Mouse (Mus musculus) gastrocnemius, postnatal 10 days (tissue): Measurements from ENCODE around the gene Rnf2. TPM values are rescaled to one million over a fixed set of nuclear protein-coding genes. Genes with fewer than 3 reads are reported as not detected.

Experiments
- DNase-seq: peaks from one replicate; pipeline ENCODE4 v3.0.0; 2021; ENCODE audit warnings: mixed read lengths
- long read RNA-seq, 2 experiments: library from polyadenylated mRNA; stranded (forward); transcript quantifications; one replicate each; pipeline ENCODE4 v2.0.0; 2021
- total RNA-seq, 2 experiments: library from RNA; stranded (reverse); gene quantifications; 2 replicates each; pipeline ENCODE4 v1.2.3; 2021

Gene Rnf2
- total RNA-seq: 10 to 100 TPM; 21.6 to 29.0 TPM
- long read RNA-seq, experiment 1, transcript Rnf2-201 (7 exons, 3,160 nt): major isoform, 13 of 18 reads
- long read RNA-seq, experiment 1, partial matches to known transcripts: 1 of 18 reads
- long read RNA-seq, experiment 1, other reads (novel, unspliced or antisense): 3 of 18 reads
- long read RNA-seq, experiment 2, transcript Rnf2-201 (7 exons, 3,160 nt): major isoform, 16 of 18 reads
- long read RNA-seq, experiment 2, partial matches to known transcripts: 0 of 18 reads
- long read RNA-seq, experiment 2, other reads (novel, unspliced or antisense): 2 of 18 reads

DNA sequence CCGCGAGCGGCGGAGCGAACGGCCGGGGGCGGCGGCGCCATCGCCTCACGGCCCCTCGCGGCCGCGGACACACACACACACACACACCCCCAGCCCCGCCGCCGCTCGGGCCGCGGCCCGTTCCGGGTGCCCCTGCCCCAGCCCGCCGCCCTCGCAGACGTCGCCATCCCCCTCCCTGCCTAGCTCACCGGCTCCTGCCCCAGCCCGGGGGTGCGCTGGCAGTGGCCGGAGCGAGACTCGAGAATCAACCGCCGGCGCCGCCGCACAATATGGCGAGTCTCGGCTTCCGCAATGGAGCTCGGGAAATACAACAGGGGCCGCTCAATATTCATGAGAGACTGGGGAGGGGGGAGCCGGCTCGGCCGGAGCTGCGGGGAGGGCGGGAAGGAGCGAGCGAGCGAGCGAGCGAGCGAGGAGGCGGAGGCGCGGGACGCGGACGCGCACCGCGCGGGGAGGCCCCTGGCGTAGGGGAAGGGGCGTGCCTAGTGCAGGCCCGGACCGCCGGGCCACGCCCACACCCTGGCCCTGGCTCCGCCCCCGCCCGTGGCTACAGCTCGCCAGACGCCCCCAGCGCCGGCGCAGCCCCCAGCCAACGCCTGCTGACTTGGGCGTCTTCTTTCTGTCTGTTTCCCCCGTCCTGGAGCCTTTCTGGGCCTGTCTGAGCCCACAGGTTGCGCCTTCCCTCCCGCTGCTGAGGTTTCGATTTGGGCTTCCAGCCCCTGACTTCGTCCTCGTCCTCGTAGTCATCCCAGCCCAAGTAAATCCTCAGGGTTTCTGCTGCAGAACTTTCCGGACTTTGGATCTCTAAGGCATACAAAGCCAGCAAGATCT, at the start of gene Rnf2:
TSS of gene Rnf2 (minus strand) at position 425 of the 831 bp plus-strand sequence.
- DNase-seq: peak; percentile 97

DNA sequence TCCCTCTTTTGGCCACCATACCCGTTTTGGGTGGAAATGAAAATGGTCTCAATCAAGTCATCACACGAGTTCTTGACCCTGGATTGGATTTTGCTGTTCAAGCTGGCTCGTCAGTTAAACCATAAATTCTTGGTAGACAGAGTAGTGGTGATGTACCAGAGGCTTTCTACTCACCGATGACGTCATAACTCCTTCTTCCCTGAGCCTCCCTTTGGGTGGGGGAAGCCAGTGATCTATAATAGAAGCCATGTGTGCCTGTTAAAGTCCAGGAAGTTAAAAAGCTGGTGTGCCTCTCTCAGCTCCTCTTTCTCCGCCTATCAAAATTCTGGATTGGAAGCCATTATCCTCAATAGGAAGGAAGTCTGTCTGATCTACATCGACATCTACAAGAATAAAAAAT, 49.0 kb upstream of the Rnf2 start:
- no peak for DNase-seq

DNA sequence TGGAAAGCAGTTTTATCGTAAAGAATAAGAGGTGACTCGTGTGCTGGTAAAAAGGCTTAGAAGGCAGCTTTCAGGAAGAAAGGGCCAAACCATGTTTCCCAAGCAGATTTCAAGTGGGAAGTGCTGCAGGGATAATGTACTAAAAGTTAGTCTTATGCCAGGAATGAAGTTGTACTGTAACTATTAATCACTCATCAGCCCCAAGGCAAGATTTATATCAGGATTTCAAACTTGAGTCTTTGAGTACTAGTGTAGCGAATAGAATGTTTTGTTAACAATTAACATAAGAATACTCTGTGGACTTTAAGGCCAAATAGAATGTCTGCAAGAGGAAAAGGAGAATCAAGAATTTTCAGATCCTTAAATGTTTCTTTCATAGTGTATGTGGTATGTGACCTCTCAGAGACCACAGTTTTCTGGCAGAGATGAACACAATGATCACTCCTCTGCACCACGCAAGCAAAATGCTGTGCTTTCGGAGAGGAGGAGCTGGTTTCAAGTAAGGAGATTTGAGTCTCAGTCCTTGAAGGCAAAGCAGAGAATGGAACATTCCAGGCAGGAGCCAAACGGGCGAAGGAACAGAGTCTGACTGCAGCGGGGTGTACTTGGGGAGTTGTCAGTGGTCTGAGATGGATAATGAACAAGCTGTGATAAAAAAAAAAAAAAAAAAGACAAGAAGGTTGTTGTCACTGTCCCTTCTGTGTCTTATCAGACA, 48.3 kb upstream of the Rnf2 start:
- DNase-seq: no peak

DNA sequence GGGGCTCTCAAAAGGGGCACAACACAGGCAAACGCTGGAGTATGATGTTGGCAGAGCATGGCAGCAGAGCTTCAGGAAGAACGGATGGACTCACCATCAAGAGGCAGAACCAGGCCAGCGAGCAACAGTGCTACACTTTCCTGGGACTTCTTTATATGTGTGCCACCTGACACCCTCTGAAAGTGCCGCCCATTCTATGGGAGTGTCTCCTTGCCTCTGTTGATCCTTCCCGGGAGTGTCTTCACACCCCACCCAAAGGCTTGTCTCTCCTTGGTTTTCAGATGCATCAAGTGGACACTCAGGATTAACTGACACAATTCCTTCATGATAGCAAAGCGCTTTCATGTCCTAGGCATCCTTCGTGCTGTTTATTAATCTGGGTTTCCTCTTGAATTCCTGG, 44.8 kb upstream of the Rnf2 start:
- DNase-seq: no peak

DNA sequence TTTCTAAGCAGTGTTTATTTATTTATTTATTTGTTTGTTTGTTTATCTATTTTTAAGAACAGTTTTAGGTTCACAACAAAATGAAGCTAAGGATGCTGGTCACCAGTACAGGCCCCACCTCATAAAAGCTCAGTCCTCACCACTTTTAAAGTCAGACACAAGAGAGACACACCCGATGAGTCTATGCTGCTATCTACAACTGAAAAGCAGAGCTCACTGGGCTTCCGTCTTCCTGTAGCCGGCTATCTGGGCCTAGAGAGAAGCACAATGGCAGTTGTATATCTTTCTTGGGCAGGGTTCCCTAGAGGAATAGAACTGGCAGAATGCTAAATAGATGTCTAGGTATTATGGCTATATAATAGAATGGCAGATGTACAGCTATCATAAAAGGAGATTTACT, 43.8 kb upstream of the Rnf2 start:
- DNase-seq: no peak

DNA sequence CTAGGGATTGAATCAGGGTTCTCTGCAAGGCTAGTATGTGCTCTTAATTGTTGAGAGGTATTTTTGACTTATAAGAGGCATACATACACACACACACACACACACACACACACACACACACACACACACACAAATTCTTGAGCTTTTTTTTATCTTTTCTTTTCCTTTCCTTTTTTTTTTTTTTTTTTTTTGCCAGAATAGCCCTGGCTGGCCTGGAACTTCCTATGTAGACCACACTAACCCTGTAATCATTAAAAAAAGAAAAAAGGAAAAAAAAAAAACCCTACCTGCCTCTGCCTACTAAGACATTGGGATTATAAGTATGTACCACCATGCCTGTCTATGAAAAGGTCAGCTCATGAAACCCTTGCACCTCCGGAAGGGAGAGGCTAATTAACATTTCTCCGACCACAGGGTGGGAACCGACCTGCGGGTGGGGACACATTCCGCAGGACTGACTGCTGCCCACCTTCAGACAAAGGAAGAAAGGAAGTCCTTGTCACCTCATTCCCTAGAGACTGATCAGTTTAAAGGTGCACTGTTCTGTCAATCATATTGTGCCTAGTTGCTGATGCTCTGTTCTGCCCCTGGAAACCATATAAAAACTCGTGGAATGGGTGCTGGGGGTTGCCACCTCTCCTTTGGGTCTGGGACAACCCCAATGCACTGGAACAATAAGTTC, 43.2 kb upstream of the Rnf2 start:
- no peak for DNase-seq

DNA sequence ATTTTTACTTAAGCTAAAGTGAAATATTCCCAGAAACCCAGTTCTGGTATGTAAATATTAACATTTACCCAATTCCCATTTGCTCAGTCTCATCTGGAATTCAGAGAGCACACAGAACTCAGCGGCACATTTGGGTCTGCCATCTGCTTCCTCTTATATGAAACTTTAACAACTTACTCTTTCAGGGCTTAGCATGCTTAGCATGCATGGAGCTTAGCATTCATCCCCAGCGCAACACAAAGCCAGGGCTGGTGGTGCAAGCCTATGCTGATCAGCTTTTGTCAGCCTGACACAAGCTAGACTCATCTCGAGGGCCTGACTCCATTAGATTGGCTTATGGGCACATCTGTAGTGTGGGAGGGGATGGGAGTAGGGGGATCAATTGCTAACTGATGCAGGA, 25.9 kb upstream of the Rnf2 start:
- DNase-seq: no peak

DNA sequence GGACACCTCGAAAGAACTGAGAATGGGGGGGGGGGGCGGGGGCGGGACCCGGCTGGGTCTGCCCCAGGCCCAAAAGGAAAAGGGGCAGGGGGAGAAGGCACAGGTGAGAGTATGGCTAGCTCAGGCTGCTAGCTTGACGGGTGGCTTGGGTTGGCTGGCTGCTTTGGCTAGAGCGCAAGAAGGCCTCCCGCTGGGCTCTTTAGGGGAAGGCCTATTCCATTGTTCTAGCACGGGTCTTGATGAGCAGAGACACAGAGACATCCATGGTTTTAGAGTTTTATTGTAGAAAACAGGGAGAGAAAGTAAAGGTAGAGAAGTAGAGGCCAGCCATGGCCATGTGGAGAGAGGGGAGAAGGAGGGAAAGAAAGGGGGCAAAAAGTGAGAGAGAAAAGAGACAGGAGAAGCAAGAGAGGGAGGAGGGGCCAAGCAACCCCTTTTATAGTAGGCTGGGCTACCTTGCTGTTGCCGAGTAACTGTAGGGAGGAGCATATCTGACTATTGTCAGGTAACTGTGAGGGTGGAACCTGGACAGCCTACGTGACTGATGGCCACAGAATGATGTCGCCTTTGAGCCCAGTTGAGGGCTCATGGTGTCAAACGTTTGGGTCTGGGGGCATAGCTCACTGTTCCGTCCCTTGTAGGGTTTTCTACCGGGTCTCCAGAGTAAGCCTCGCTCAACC, 17.0 kb upstream of the Rnf2 start:
- no peak for DNase-seq

DNA sequence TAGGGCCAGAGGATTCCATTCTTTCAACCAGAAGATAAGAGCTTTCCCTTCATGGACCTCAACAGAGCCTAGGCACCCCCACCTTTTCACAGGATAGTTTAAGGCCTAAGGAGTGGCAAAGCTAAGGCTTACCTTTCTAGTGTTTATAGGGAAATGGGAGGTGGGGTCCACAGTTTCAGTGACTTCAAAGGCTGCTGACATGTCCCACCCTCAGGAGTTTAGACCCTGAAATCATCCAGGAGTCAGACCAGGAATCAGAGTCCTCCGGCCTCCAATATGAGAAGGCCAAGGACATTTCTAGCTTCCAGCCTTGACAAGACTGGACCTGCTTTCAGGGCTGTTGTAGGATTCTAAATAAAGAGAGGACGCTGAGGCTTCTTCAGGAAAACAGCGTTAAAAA, 16.1 kb upstream of the Rnf2 start:
- DNase-seq: no peak

DNA sequence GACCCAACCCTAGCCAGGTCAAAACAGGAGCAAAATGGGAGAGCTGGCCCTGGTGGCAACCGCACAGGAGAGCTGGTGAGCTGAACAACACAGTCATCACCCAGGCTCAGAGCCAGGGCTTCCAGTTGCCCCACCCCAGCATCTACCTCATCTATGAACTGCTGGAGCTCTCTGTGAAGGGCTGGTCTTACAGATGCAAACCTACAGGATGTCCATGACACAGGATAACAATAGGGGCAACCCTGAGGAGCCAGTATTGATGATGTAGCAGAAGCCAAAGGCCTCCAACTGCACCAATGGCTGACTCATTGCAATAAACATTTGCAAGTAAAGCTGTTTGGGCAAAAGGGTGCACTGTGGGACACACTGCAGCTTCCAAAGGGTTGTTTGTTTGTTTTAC, 15.0 kb upstream of the Rnf2 start:
- DNase-seq: no peak

DNA sequence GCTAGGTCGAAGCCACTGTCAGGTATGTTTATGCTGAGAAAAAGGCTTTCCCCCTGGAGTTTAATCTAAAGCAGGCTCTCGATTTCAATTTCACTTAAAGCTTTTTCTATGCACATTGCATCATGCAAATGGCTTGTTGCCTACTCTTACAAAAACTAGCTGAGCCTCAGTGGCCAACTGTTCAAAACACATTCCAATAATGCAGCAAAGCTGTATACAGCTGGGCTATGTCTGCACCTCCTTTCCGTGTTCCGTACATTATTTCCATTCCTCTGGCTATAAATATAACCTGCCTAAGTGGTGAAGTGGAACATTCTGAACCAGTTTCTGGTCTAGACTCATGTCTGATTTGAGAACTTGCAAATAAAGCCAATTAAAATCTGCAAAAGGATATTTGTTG, 13.4 kb upstream of the Rnf2 start:
- DNase-seq: no peak

DNA sequence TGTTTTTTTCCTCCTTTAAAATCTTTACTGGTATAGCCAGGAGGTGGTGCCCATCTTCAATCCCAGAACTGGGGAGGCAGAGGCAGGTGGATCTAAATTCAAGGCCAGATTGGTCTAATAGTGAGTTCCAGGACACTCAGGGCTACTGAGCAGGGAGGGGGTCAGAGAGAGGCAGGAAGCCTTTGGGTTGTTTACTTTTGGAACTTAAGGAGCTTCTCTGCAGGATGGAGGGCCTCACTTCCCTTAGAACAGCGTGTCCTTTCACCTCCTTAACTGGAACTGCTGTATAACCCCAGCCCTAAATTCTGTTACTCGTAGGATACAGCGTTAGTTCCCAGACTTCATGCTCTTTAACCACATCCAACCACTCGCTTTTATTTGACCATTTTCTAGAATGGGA, 10.1 kb upstream of the Rnf2 start:
- no peak for DNase-seq

DNA sequence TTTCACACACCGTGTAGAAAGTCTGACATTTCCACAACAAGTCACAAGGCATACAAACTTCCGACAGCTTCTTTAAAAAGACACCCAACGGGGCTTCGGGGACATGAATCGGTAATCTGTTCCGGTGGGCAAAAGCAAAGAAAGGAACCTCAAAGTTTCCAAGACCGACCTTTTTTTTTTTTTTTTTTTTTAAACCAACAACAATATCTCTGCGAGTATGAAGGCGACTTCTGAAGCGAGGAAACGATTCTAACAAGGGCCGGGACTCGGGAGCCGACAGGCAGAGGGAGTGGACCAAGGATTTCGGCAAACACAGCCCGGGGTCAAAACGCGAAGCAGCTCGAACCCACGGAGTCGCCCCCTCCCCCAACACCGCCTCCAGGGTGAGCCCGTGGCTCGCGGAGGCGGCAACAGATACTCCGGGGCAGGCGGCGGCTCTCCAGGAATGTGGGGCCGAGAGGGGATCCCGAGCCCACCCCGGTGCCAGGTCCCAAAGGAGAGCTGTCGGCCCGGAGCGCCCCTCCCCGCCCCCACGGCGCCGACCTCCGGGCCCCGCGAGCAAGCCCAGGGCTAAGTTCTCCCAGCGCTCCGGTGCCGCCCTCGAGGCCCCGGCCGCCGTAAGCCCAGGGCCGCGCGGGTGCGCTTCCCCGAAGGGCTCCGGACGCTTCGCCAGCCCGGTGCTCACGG, 797 bp downstream of the Rnf2 start:
- DNase-seq: peak; percentile 62

DNA sequence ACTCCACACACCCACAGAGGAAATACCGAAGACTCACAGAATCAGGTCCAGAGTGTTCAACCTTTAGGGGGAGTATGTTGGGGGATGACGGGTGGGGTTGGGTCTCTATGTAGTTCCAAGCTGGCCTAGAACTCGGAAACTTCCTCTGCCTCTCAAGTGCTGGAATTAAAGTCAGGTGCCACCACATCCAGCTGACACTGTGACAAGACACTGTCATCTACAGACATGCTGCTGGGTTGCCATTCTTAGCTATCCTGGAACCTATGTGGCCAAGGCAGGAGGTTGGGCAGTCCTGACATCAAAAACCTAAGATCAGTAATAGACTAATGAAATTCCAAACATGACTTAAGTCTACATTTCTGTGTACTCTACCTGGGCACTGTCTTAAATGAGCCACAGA, 2.4 kb downstream of the Rnf2 start:
- DNase-seq: no peak

DNA sequence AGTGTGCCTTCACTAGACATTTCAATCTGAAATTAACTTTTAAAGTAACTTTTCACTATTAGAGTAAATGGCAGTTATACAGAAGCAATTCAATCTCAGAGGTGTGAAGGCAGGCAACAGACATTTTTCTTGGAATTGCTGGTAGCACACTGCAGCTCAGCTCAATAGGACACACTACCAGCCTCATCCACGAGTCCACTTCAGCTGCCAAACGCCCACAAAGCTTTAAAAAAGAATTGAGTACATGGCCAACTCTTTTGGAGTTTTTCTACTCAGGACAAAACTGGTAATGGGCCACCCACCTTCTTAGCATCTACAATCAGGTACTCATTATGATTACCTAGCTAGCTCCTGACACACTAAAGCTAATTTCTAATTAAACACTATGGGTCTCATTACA, 2.8 kb downstream of the Rnf2 start:
- no peak for DNase-seq

DNA sequence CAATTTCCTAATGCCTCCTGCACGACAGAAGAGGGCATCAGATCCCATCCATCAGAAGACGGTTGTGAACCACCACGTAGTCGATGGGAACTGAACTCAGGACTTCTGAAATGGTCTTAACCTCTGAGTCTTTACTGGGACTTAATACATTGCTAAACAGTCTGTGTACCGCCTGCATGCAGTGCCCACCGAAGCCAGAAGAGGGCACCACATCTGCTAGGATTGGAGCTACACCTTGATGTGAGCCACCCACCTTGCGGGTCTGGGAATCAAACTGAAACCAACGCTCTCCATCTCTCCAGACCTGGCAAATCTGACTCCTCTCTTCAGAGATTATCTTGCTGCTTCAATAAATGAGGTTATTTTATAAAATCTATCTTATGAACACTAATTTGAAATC, 3.7 kb downstream of the Rnf2 start:
- DNase-seq: peak; percentile 44

DNA sequence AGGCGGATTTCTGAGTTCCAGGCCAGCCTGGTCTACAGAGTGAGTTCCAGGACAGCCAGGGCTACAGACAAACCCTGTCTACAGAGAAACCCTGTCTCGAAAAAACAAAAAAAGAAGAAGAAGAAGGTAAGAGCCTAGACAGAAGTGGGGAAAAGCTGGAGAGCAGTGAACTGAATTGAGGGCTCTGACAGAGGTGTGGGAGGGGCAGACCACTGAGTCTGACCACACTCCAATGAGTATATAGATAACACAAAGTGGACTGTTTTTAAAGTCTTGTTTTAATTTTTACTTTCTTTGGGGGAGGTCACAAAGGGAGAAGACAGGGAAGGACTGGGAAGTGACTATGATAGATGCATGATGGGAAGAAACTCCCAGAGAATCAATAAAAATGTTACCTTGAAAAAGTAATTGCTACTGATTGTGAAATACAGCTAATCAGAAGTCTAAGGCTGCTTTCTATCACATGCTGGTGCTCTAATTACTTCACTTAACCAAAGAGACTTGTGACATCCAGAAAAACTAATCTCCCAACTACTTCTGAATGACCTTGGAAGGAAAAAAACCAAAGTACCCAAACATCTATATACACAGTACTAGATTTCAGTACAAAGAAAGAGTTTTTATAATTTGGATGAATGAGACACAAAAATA, 5.0 kb downstream of the Rnf2 start:
- no peak for DNase-seq

DNA sequence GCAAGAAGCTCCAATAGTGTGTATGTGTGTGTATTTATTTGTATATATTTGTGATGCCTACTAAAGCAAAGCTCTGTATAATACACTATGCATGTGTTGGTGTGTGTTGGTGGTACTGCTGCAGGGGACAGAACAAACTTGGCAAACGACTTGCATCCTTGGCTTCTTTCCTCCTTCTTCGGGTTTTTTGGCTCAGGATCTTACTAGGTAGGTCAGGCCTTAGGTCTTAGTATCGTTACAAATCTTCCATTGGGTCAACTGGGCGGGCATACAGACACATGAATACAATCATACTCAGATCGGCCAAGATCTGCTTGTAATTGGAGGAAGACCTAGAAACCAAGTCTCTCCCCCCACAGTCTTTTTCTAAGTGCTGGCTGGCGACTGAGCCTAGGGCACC, 6.0 kb downstream of the Rnf2 start:
- no peak for DNase-seq

DNA sequence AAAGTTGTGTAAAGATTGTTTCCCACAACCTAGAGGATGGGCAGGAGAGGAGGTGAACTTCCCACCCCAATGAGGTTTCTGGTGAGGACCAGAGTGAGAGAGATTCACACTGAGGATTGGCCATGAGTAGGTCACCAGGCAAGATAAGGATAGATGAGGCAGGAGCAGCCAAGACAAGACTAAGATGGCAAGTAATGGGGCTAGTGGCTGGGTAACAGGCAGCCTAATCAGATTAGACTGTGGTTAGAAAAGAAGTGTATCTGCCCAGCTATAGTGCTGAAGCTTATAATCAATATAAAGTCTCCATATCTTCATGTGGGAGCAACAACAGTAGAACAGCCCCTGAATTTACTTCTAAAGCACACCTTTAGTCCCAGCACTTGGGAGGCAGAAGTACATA, 6.9 kb downstream of the Rnf2 start:
- DNase-seq: no peak

DNA sequence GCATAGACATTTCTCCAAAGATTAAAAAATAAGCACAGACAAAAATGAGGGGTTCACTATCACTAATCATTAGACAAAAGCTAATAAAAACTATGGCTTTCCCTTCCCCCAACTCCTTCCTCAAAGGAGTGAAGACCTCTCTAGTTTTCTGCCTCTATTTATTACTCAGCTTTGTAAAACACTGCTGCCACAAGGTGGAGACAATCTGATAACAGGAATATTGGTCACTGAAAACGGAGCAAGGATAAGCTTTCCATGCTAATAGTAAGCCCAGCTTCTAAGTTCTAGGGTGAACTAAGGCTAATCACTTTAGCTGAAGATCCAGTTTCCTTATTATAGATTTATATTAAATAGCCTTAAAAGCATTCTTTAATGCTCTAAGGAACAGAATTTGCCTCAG, 8.3 kb downstream of the Rnf2 start:
- no peak for DNase-seq

DNA sequence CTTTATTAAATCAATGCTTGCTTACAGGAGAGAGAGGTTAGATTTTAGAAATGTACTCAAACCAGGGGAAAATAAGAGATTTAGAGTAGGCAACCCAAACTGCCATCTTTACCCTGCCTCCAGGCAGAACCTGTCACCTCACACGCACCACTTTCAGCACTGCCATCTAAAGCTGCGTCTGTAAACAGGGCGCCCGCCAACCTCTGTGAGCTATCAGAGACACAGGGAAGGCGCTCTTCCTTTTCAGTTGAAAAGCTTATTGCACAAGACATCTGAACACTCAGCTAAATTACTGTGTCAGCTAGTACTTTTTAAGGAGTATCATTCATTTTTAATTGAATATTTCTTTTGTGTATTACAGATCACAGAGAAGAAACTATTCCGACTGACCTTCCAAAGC, 10.9 kb downstream of the Rnf2 start:
- no peak for DNase-seq
